Mouse (Mus musculus): ENCODE data around the gene A330070K13Rik. TPM values are rescaled to one million over a fixed set of nuclear protein-coding genes. Genes with fewer than 3 reads are reported as not detected.

The A330070K13Rik gene
- polyA plus RNA-seq, 1 experiment from 2014 or later, result not detected

GRCm38 (mm10) chr5:130333971-130334370 is 50.5 kb downstream of the A330070K13Rik start:
- no peak for DNase-seq (ENCODE audit: low spot score)
- no peak overlapping the region for H3K27ac ChIP-seq (ENCODE audit: low read length)
- H3K9me3 ChIP-seq (ENCODE audit: low read length), result no peaks in the 10 kb centered on the region
- 95% methylated on average over 11 of the region's 11 CpGs for WGBS
- peaks cover 12% of the 10 kb centered on the region; the same call in 1 of the 2 replicates for H3K36me3 ChIP-seq (ENCODE audit: insufficient read depth, low read length)
- H3K9ac ChIP-seq (replicated peaks; ENCODE audit: low read depth), result no peak overlapping the region
- H3K4me2 ChIP-seq (replicated peaks; ENCODE audit: low read depth, low read length), result no peak overlapping the region
- no peaks in the 10 kb centered on the region for H3K4me1 ChIP-seq (ENCODE audit: insufficient read depth, low read depth, low read length)
- no peaks in the 10 kb centered on the region for H3K27me3 ChIP-seq (replicated peaks; ENCODE audit: insufficient read depth, low read length)
- H3K4me3 ChIP-seq (ENCODE audit: low read depth, low read length), result no peak overlapping the region
- ATAC-seq, result no peak
- TF ChIP-seq CTCF (IDR thresholded peaks at IDR 0.05) (no peak), EP300 (IDR thresholded peaks at IDR 0.05) (no peak)

GRCm38 (mm10) chr5:130333566-130333965 is 50.9 kb downstream of the A330070K13Rik start:
- Histone ChIP-seq H3K36me3 (ENCODE audit: insufficient read depth, low read length) (peaks cover 12% of the 10 kb centered on the region; the same call in 1 of the 2 replicates), H3K9ac (replicated peaks; ENCODE audit: low read depth) (no peak overlapping the region), H3K4me2 (replicated peaks; ENCODE audit: low read depth, low read length) (no peak overlapping the region), H3K27ac (ENCODE audit: low read length) (no peak overlapping the region), H3K4me3 (ENCODE audit: low read depth, low read length) (no peak overlapping the region), H3K4me1 (ENCODE audit: insufficient read depth, low read depth, low read length) (no peaks in the 10 kb centered on the region), H3K9me3 (ENCODE audit: low read length) (no peaks in the 10 kb centered on the region), H3K27me3 (replicated peaks; ENCODE audit: insufficient read depth, low read length) (no peaks in the 10 kb centered on the region)
- DNase-seq (ENCODE audit: low spot score) (no peak), ATAC-seq (no peak)
- no peak for TF ChIP-seq CTCF (IDR thresholded peaks at IDR 0.05)
- TF ChIP-seq EP300 (IDR thresholded peaks at IDR 0.05), result no peak
- 89% methylated on average over 7 of the region's 7 CpGs for WGBS

- Histone ChIP-seq H3K27ac (ENCODE audit: low read length) (no peak overlapping the region), H3K4me1 (ENCODE audit: insufficient read depth, low read depth, low read length) (no peaks in the 10 kb centered on the region), H3K27me3 (replicated peaks; ENCODE audit: insufficient read depth, low read length) (no peaks in the 10 kb centered on the region), H3K9ac (replicated peaks; ENCODE audit: low read depth) (no peak overlapping the region), H3K4me3 (ENCODE audit: low read depth, low read length) (no peak overlapping the region), H3K36me3 (ENCODE audit: insufficient read depth, low read length) (peaks cover 7% of the 10 kb centered on the region; the same call in 1 of the 2 replicates), H3K4me2 (replicated peaks; ENCODE audit: low read depth, low read length) (no peak overlapping the region), H3K9me3 (ENCODE audit: low read length) (no peaks in the 10 kb centered on the region)
- ATAC-seq (no peak), DNase-seq (ENCODE audit: low spot score) (no peak)
- no peak for TF ChIP-seq EP300 (IDR thresholded peaks at IDR 0.05)
- TF ChIP-seq CTCF (IDR thresholded peaks at IDR 0.05), result no peak
- 50% methylated on average over 4 of the region's 4 CpGs for WGBS
These were observed 53.2 kb downstream of the A330070K13Rik start for GRCm38 (mm10) chr5:130331206-130331605.

- DNase-seq (ENCODE audit: low spot score) (no peak), ATAC-seq (no peak)
- TF ChIP-seq EP300 (IDR thresholded peaks at IDR 0.05) (no peak), CTCF (IDR thresholded peaks at IDR 0.05) (no peak)
- H3K4me3 ChIP-seq (ENCODE audit: low read depth, low read length), result no peak overlapping the region
- H3K4me2 ChIP-seq (replicated peaks; ENCODE audit: low read depth, low read length), result no peak overlapping the region
- no peak overlapping the region for H3K9ac ChIP-seq (replicated peaks; ENCODE audit: low read depth)
- 83% methylated on average over 4 of the region's 4 CpGs for WGBS
- no peaks in the 10 kb centered on the region for H3K27me3 ChIP-seq (replicated peaks; ENCODE audit: insufficient read depth, low read length)
- H3K36me3 ChIP-seq (ENCODE audit: insufficient read depth, low read length), result peaks cover 3% of the 10 kb centered on the region; the same call in 1 of the 2 replicates
- no peaks in the 10 kb centered on the region for H3K9me3 ChIP-seq (ENCODE audit: low read length)
- H3K4me1 ChIP-seq (ENCODE audit: insufficient read depth, low read depth, low read length), result no peaks in the 10 kb centered on the region
- no peak overlapping the region for H3K27ac ChIP-seq (ENCODE audit: low read length)
These were observed 53.6 kb downstream of the A330070K13Rik start for GRCm38 (mm10) chr5:130330801-130331200.

GRCm38 (mm10) chr5:130329889-130330288 is 54.5 kb downstream of the A330070K13Rik start:
- WGBS, result 66% methylated on average over 2 of the region's 2 CpGs
- TF ChIP-seq CTCF (IDR thresholded peaks at IDR 0.05) (no peak), EP300 (IDR thresholded peaks at IDR 0.05) (no peak)

More at GRCm38 (mm10) chr5:130329889-130330288, 54.5 kb downstream of the A330070K13Rik start:
- no peaks in the 10 kb centered on the region for H3K4me1 ChIP-seq (ENCODE audit: insufficient read depth, low read depth, low read length)
- H3K9me3 ChIP-seq (ENCODE audit: low read length), result no peaks in the 10 kb centered on the region
- H3K4me3 ChIP-seq (ENCODE audit: low read depth, low read length), result no peak overlapping the region
- ATAC-seq, result no peak
- no peak overlapping the region for H3K27ac ChIP-seq (ENCODE audit: low read length)
- H3K4me2 ChIP-seq (replicated peaks; ENCODE audit: low read depth, low read length), result no peak overlapping the region
- no peaks in the 10 kb centered on the region for H3K27me3 ChIP-seq (replicated peaks; ENCODE audit: insufficient read depth, low read length)
- no peaks in the 10 kb centered on the region for H3K36me3 ChIP-seq (ENCODE audit: insufficient read depth, low read length)
- no peak overlapping the region for H3K9ac ChIP-seq (replicated peaks; ENCODE audit: low read depth)
- no peak for DNase-seq (ENCODE audit: low spot score)

Other genes with a start within 250 kb of the A330070K13Rik start
- 5.1 and 5.5 TPM in 2 replicates for gene Kctd7, start 239.8 kb downstream of the A330070K13Rik start, polyA plus RNA-seq (2015; fragmentation: Nextera tagmentation; extraction: Ambion mirVana)
- 48.4 and 50.5 TPM in 2 replicates for gene Rabgef1, start 212.8 kb downstream of the A330070K13Rik start, polyA plus RNA-seq (2015; fragmentation: Nextera tagmentation; extraction: Ambion mirVana)
- gene Tmem248, start 167.6 kb downstream of the A330070K13Rik start, polyA plus RNA-seq (2015; fragmentation: Nextera tagmentation; extraction: Ambion mirVana), result 41.0 and 46.4 TPM in 2 replicates
- gene Sbds, start 129.1 kb downstream of the A330070K13Rik start, polyA plus RNA-seq (2015; fragmentation: Nextera tagmentation; extraction: Ambion mirVana), result 94.8 and 97.5 TPM in 2 replicates
- gene Tyw1, start 129.0 kb downstream of the A330070K13Rik start, polyA plus RNA-seq (2015; fragmentation: Nextera tagmentation; extraction: Ambion mirVana), result 16.1 and 16.5 TPM in 2 replicates
- gene Caln1, start 15.2 kb downstream of the A330070K13Rik start, polyA plus RNA-seq (2015; fragmentation: Nextera tagmentation; extraction: Ambion mirVana), result not detected in 2 replicates